Mouse (Mus musculus): ENCODE data around the gene Card9.

The Card9 gene

GRCm38 (mm10) chr2:26327852-26328251 lies 32.9 kb downstream of the Card9 start:
- no peak for DNase-seq (ENCODE audit: low spot score in 2 of 2)

GRCm38 (mm10) chr2:26325386-26326181 lies 35.1 kb downstream of the Card9 start:
- peak in 1 of 2 experiments; percentile 17 for DNase-seq (ENCODE audit: low spot score in 2 of 2)

GRCm38 (mm10) chr2:26324917-26325316 lies 35.8 kb downstream of the Card9 start:
- DNase-seq (ENCODE audit: low spot score in 2 of 2), result peak in 1 of 2 experiments; percentile 25

- no peak for DNase-seq (ENCODE audit: low spot score in 2 of 2)
These were observed 37.0 kb downstream of the Card9 start for GRCm38 (mm10) chr2:26323589-26324325.

- DNase-seq (ENCODE audit: low spot score in 2 of 2), result no peak
These were observed 40.2 kb downstream of the Card9 start for GRCm38 (mm10) chr2:26320245-26321185.

GRCm38 (mm10) chr2:26319519-26320244 lies 41.0 kb downstream of the Card9 start:
- DNase-seq (ENCODE audit: low spot score in 2 of 2), result no peak

- DNase-seq (ENCODE audit: low spot score in 2 of 2), result no peak
These were observed 41.6 kb downstream of the Card9 start for GRCm38 (mm10) chr2:26319109-26319508.

GRCm38 (mm10) chr2:26317991-26318672 lies 42.6 kb downstream of the Card9 start:
- no peak for DNase-seq (ENCODE audit: low spot score in 2 of 2)

- no peak for DNase-seq (ENCODE audit: low spot score in 2 of 2)
These were observed 43.3 kb downstream of the Card9 start for GRCm38 (mm10) chr2:26317371-26317770.

GRCm38 (mm10) chr2:26316576-26317246 lies 44.0 kb downstream of the Card9 start:
- no peak for DNase-seq (ENCODE audit: low spot score in 2 of 2)

- peak in 1 of 2 experiments; percentile 31 for DNase-seq (ENCODE audit: low spot score in 2 of 2)
These were observed 44.8 kb downstream of the Card9 start for GRCm38 (mm10) chr2:26315925-26316311.

- DNase-seq (ENCODE audit: low spot score in 2 of 2), result peak in 1 of 2 experiments; percentile 64
These were observed 45.4 kb downstream of the Card9 start, which contains the start of gene Gpsm1 for GRCm38 (mm10) chr2:26315072-26315924. Gene Gpsm1, plus strand, starts transcription at chr2:26315515.

GRCm38 (mm10) chr2:26314281-26315071 lies 46.2 kb downstream of the Card9 start:
- no peak for DNase-seq (ENCODE audit: low spot score in 2 of 2)

GRCm38 (mm10) chr2:26313394-26313793 lies 47.3 kb downstream of the Card9 start:
- no peak for DNase-seq (ENCODE audit: low spot score in 2 of 2)

- no peak for DNase-seq (ENCODE audit: low spot score in 2 of 2)
These were observed 47.9 kb downstream of the Card9 start for GRCm38 (mm10) chr2:26312812-26313211.

- DNase-seq (ENCODE audit: low spot score in 2 of 2), result no peak
These were observed 48.8 kb downstream of the Card9 start for GRCm38 (mm10) chr2:26311936-26312335.

GRCm38 (mm10) chr2:26309739-26310138 lies 51.0 kb downstream of the Card9 start:
- DNase-seq (ENCODE audit: low spot score in 2 of 2), result no peak

- no peak for DNase-seq (ENCODE audit: low spot score in 2 of 2)
These were observed 54.0 kb downstream of the Card9 start for GRCm38 (mm10) chr2:26306702-26307101.
